Mouse (Mus musculus) C2C12 (cell line): ENCODE results near the gene Fam71b. TPM values are rescaled to one million over a fixed set of nuclear protein-coding genes. Genes with fewer than 3 reads are reported as not detected.

Source experiments
- H3K27me3 ChIP-seq: one replicate; pipeline ENCODE4 v1.6.1; 2011; ENCODE audit not compliant: control insufficient read depth, insufficient read depth, insufficient read length
- H3K36me3 ChIP-seq: one replicate; pipeline ENCODE4 v1.6.1; 2011; ENCODE audit not compliant: control insufficient read depth, insufficient read depth
- H3K4me3 ChIP-seq: one replicate; pipeline ENCODE4 v1.5.1; 2011; ENCODE audit warnings: mild to moderate bottlenecking, control low read depth; ENCODE audit not compliant: poor library complexity, insufficient read depth, severe bottlenecking
- H3K79me2 ChIP-seq: one replicate; pipeline ENCODE4 v1.6.1; 2011; ENCODE audit not compliant: control insufficient read depth, insufficient read depth
- H3K79me3 ChIP-seq: one replicate; pipeline ENCODE4 v1.6.1; 2011; ENCODE audit warnings: low read depth, control low read depth
- H3ac ChIP-seq: one replicate; pipeline ENCODE3; 2011; ENCODE audit warnings: low read depth; ENCODE audit not compliant: control insufficient read depth, insufficient read length
- CEBPB ChIP-seq: IDR thresholded peaks from one replicate; pipeline ENCODE4 v1.6.1; 2011; ENCODE audit warnings: low read depth, mild to moderate bottlenecking, control low read depth, moderate library complexity
- CTCF ChIP-seq: IDR thresholded peaks from one replicate; pipeline ENCODE4 v1.5.1; 2011; ENCODE audit not compliant: control insufficient read depth, insufficient read depth, insufficient read length
- FOSL1 ChIP-seq: IDR thresholded peaks from one replicate; pipeline ENCODE4 v1.8.0; 2011; ENCODE audit warnings: mild to moderate bottlenecking, low read length; ENCODE audit not compliant: poor library complexity, insufficient read depth, severe bottlenecking
- MAX ChIP-seq: IDR thresholded peaks from one replicate; pipeline ENCODE4 v1.6.1; 2011; ENCODE audit warnings: mild to moderate bottlenecking, control low read depth
- MYOD1 ChIP-seq: IDR thresholded peaks from one replicate; pipeline ENCODE4 v1.6.1; 2011; ENCODE audit warnings: low read depth; ENCODE audit not compliant: control insufficient read depth, insufficient read length
- MYOG ChIP-seq: IDR thresholded peaks from one replicate; pipeline ENCODE4 v1.6.1; 2011; ENCODE audit not compliant: control insufficient read depth, insufficient read length; ENCODE audit errors: extremely low read depth
- USF1 ChIP-seq: IDR thresholded peaks from one replicate; pipeline ENCODE4 v1.6.1; 2011; ENCODE audit warnings: low read depth, mild to moderate bottlenecking, control low read depth, moderate library complexity
- polyA plus RNA-seq: library from polyadenylated mRNA; unstranded; fragments of >200 nt; fragmentation: generic; extraction: Trizol; gene quantifications from one replicate; pipeline ENCODE4 v1.2.1, GENCODE M21; 2012; ENCODE audit warnings: missing spikeins

Fam71b gene
- polyA plus RNA-seq, 1 experiment = 0.20 TPM

- Histone ChIP-seq H3K36me3 (no peaks in the 10 kb centered on the region), H3K4me3 (no peak overlapping the region), H3K79me2 (no peaks in the 10 kb centered on the region), H3K79me3 (no peaks in the 10 kb centered on the region), H3K27me3 (no peaks in the 10 kb centered on the region), H3ac (no peak overlapping the region)
- TF ChIP-seq MYOG (no peak), CTCF (peak; percentile 77), MYOD1 (no peak), USF1 (no peak)
These were observed 34.8 kb downstream of the Fam71b start for GRCm38 (mm10) chr11:46431129-46431528.

- no peak for TF ChIP-seq USF1
- TF ChIP-seq CEBPB = no peak
- TF ChIP-seq MYOD1 = no peak
- no peak for TF ChIP-seq MAX
- TF ChIP-seq FOSL1 = no peak
- TF ChIP-seq CTCF = no peak
- no peak for TF ChIP-seq MYOG
These were observed 39.0 kb downstream of the Fam71b start for GRCm38 (mm10) chr11:46435363-46435762.

GRCm38 (mm10) chr11:46436760-46437458 is 40.5 kb downstream of the Fam71b start, which contains the start of gene Med7:
Med7 (plus strand) TSS chr11:46436925.
- Histone ChIP-seq H3K27me3 (no peaks in the 10 kb centered on the region), H3ac (peak within 1 kb of the TSS; percentile 100), H3K79me2 (peaks cover 46% of the 10 kb centered on the region), H3K79me3 (peaks cover 32% of the 10 kb centered on the region), H3K4me3 (peak within 1 kb of the TSS; percentile 96), H3K36me3 (peaks cover 35% of the 10 kb centered on the region)
- TF ChIP-seq MYOD1 = no peak
- TF ChIP-seq FOSL1 = no peak
- no peak for TF ChIP-seq CTCF
- TF ChIP-seq CEBPB = no peak
- no peak for TF ChIP-seq MAX
- TF ChIP-seq MYOG = no peak

More at GRCm38 (mm10) chr11:46435363-46435762, 39.0 kb downstream of the Fam71b start:
- H3ac ChIP-seq = no peak overlapping the region
- H3K79me2 ChIP-seq = peaks cover 35% of the 10 kb centered on the region
- peaks cover 28% of the 10 kb centered on the region for H3K79me3 ChIP-seq
- peaks cover 19% of the 10 kb centered on the region for H3K36me3 ChIP-seq
- no peaks in the 10 kb centered on the region for H3K27me3 ChIP-seq
- H3K4me3 ChIP-seq = no peak overlapping the region

GRCm38 (mm10) chr11:46437459-46438000 is 41.2 kb downstream of the Fam71b start:
- H3K79me2 ChIP-seq = peaks cover 48% of the 10 kb centered on the region
- no peaks in the 10 kb centered on the region for H3K27me3 ChIP-seq
- H3K4me3 ChIP-seq = peak overlapping the region; percentile 96
- TF ChIP-seq MYOD1 = no peak
- peaks cover 41% of the 10 kb centered on the region for H3K36me3 ChIP-seq
- peaks cover 32% of the 10 kb centered on the region for H3K79me3 ChIP-seq
- H3ac ChIP-seq = peak overlapping the region; percentile 100

GRCm38 (mm10) chr11:46439005-46439543 is 42.7 kb downstream of the Fam71b start:
- Histone ChIP-seq H3ac (no peak overlapping the region), H3K79me3 (peaks cover 34% of the 10 kb centered on the region), H3K27me3 (no peaks in the 10 kb centered on the region), H3K79me2 (peaks cover 60% of the 10 kb centered on the region), H3K4me3 (no peak overlapping the region), H3K36me3 (peaks cover 53% of the 10 kb centered on the region)
- no peak for TF ChIP-seq MYOG
- no peak for TF ChIP-seq MYOD1
- TF ChIP-seq CTCF = no peak
- TF ChIP-seq MAX = no peak
- no peak for TF ChIP-seq FOSL1
- no peak for TF ChIP-seq USF1
- no peak for TF ChIP-seq CEBPB

- no peak overlapping the region for H3K4me3 ChIP-seq
- H3K27me3 ChIP-seq = no peaks in the 10 kb centered on the region
- TF ChIP-seq MAX = no peak
- TF ChIP-seq MYOG = no peak
- no peak for TF ChIP-seq FOSL1
- TF ChIP-seq CTCF = no peak
- TF ChIP-seq CEBPB = no peak
- TF ChIP-seq MYOD1 = no peak
- TF ChIP-seq USF1 = no peak
- peaks cover 60% of the 10 kb centered on the region for H3K79me2 ChIP-seq
- H3K79me3 ChIP-seq = peaks cover 34% of the 10 kb centered on the region
- peaks cover 53% of the 10 kb centered on the region for H3K36me3 ChIP-seq
- H3ac ChIP-seq = no peak overlapping the region
These were observed 45.4 kb downstream of the Fam71b start for GRCm38 (mm10) chr11:46441774-46442173.
